Mouse (Mus musculus): ENCODE data around the gene Plk1.
A peak's percentile ranks its signal among the peaks of the same experiment; 100 is the strongest.

Gene Plk1

GRCm38 (mm10) chr7:122158915-122159902, at the start of gene Plk1:
Gene Plk1, plus strand, starts transcription at chr7:122159439.
- peak; percentile 60 to 71 for DNase-seq

- no peak for DNase-seq
These were observed 35.7 kb upstream of the Plk1 start for GRCm38 (mm10) chr7:122123518-122123917.

GRCm38 (mm10) chr7:122125636-122126035, 33.6 kb upstream of the Plk1 start:
- DNase-seq = no peak

- no peak for DNase-seq
These were observed 32.3 kb upstream of the Plk1 start for GRCm38 (mm10) chr7:122126946-122127345.

- no peak for DNase-seq
These were observed 27.4 kb upstream of the Plk1 start for GRCm38 (mm10) chr7:122131834-122132233.

- peak; percentile 97 to 98 for DNase-seq
These were observed 26.5 kb upstream of the Plk1 start, which contains the start of the genes Palb2 and Dctn5 for GRCm38 (mm10) chr7:122132497-122133337. Gene Palb2, minus strand, starts transcription at chr7:122132985. Gene Dctn5, plus strand, starts transcription at chr7:122133041.

GRCm38 (mm10) chr7:122133338-122133625, 26.0 kb upstream of the Plk1 start:
- no peak for DNase-seq

GRCm38 (mm10) chr7:122135070-122135469, 24.2 kb upstream of the Plk1 start:
- DNase-seq = no peak

GRCm38 (mm10) chr7:122137071-122137470, 22.2 kb upstream of the Plk1 start:
- no peak for DNase-seq

- DNase-seq = no peak
These were observed 21.0 kb upstream of the Plk1 start for GRCm38 (mm10) chr7:122138190-122138589.

GRCm38 (mm10) chr7:122140991-122141390, 18.2 kb upstream of the Plk1 start:
- DNase-seq = no peak

GRCm38 (mm10) chr7:122152473-122152872, 6.8 kb upstream of the Plk1 start:
- DNase-seq = no peak

- no peak for DNase-seq
These were observed 751 bp upstream of the Plk1 start for GRCm38 (mm10) chr7:122158488-122158887.

- DNase-seq = peak in 1 of 2 experiments; percentile 12
These were observed 798 bp downstream of the Plk1 start for GRCm38 (mm10) chr7:122160037-122160436.

GRCm38 (mm10) chr7:122163766-122164165, 4.5 kb downstream of the Plk1 start:
- no peak for DNase-seq

GRCm38 (mm10) chr7:122167203-122167602, 8.0 kb downstream of the Plk1 start:
- no peak for DNase-seq

- no peak for DNase-seq
These were observed 11.5 kb downstream of the Plk1 start for GRCm38 (mm10) chr7:122170705-122171104.

GRCm38 (mm10) chr7:122171613-122172012, 12.4 kb downstream of the Plk1 start:
- DNase-seq = no peak

- no peak for DNase-seq
These were observed 21.5 kb downstream of the Plk1 start for GRCm38 (mm10) chr7:122180720-122181119.

GRCm38 (mm10) chr7:122184569-122184968, 25.3 kb downstream of the Plk1 start:
- DNase-seq = no peak

- no peak for DNase-seq
These were observed 26.8 kb downstream of the Plk1 start, which contains the start of gene Ern2 for GRCm38 (mm10) chr7:122186043-122186442. Gene Ern2, minus strand, starts transcription at chr7:122186207.

- no peak for DNase-seq
These were observed 30.2 kb downstream of the Plk1 start for GRCm38 (mm10) chr7:122189484-122189883.

- no peak for DNase-seq
These were observed 31.9 kb downstream of the Plk1 start for GRCm38 (mm10) chr7:122191097-122191496.

Data from thymus, adult 18-20 months (tissue).